Mouse (Mus musculus) lung, postnatal 0 days (tissue): ENCODE data around the gene Lrrc58.

Experiments
- CTCF ChIP-seq: IDR thresholded peaks from 2 replicates; pipeline ENCODE4 v1.5.1; 2016; ENCODE audit warnings: antibody characterized with exemption, mild to moderate bottlenecking
- EP300 ChIP-seq: IDR thresholded peaks from 2 replicates; pipeline ENCODE4 v1.6.1; 2016; ENCODE audit warnings: antibody characterized with exemption, mild to moderate bottlenecking, control low read depth

GRCm38 (mm10) chr16:37893942-37894341 is 25.8 kb downstream of the Lrrc58 start:
- TF ChIP-seq CTCF (no peak), EP300 (no peak)
